Mouse (Mus musculus) liver, postnatal 0 days (tissue): Measurements from ENCODE around the gene Agmat.

Experiments
- CTCF ChIP-seq: sonication (generic); IDR thresholded peaks from 2 replicates; pipeline ENCODE4 v1.5.1; 2016; ENCODE audit warnings: antibody characterized with exemption, low read depth
- EP300 ChIP-seq: IDR thresholded peaks from 2 replicates; pipeline ENCODE4 v1.6.1; 2016; ENCODE audit warnings: antibody characterized with exemption, low read depth, mild to moderate bottlenecking

- TF ChIP-seq EP300 = no peak
- no peak for TF ChIP-seq CTCF
These were observed 25.5 kb upstream of the Agmat start for GRCm38 (mm10) chr4:141720761-141721523.
